Mouse (Mus musculus): ENCODE data around the gene Drc3. TPM values are rescaled to one million over a fixed set of nuclear protein-coding genes. Genes with fewer than 3 reads are reported as not detected.
A peak's percentile ranks its signal among the peaks of the same experiment; 100 is the strongest.

Drc3 gene
- polyA plus RNA-seq, 1 experiment from 2014 or later, result 2.1 TPM

DNA sequence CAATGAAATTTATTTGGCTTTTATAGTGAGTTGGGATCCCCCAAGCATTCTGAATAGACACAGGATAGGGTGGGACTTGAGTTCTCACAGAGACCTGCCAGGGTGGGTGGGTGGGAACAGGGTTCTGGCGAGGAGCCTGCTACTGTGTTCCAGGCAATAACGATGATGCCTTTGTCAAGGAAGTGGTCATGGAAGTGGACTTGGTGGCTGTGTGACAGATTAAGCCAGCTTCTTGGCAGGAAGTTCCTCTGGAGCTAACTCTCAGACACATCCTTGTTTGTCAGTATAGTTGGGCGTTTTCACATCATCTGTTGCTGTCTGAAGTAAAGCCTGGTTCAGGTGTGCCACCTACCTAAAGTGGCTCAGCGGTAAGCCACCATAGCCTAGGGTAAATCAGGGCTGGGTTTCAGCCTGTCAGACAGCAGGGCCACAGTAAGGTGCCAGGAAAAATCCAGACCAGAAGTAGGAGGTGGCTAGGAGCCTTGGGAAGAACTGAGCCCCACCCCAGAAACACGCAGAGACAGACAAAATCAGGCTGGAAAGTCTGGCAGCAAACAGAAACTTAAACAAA, 7.6 kb downstream of the Drc3 start:
- ATAC-seq (replicated peaks; ENCODE audit: low FRiP score, low read depth), result no peak
- no peak overlapping the region for H3K4me3 ChIP-seq (replicated peaks; ENCODE audit: low read depth, low read length)
- TF ChIP-seq CTCF (IDR thresholded peaks at IDR 0.05; ENCODE audit: low read depth), result no peak
- H3K27ac ChIP-seq, result 0 out of 2 replicates have a peak overlapping the region, but pooled peaks have one; percentile 37
- no peak for DNase-seq (ENCODE audit: low spot score)
- 70% methylated on average over 5 of the region's 5 CpGs for WGBS
- no peak overlapping the region for H3K4me2 ChIP-seq (ENCODE audit: low read length)
- no peaks in the 10 kb centered on the region for H3K27me3 ChIP-seq (ENCODE audit: insufficient read depth, low read length)
- no peaks in the 10 kb centered on the region for H3K9me3 ChIP-seq (replicated peaks; ENCODE audit: low read length)
- H3K36me3 ChIP-seq (ENCODE audit: insufficient read depth, low read length), result no peaks in the 10 kb centered on the region
- H3K9ac ChIP-seq (ENCODE audit: low read depth, low read length), result no peak overlapping the region
- H3K4me1 ChIP-seq (replicated peaks; ENCODE audit: insufficient read depth, low read length), result 0 out of 2 replicates have a peak, but pooled peaks cover 3% of the 10 kb centered on the region

DNA sequence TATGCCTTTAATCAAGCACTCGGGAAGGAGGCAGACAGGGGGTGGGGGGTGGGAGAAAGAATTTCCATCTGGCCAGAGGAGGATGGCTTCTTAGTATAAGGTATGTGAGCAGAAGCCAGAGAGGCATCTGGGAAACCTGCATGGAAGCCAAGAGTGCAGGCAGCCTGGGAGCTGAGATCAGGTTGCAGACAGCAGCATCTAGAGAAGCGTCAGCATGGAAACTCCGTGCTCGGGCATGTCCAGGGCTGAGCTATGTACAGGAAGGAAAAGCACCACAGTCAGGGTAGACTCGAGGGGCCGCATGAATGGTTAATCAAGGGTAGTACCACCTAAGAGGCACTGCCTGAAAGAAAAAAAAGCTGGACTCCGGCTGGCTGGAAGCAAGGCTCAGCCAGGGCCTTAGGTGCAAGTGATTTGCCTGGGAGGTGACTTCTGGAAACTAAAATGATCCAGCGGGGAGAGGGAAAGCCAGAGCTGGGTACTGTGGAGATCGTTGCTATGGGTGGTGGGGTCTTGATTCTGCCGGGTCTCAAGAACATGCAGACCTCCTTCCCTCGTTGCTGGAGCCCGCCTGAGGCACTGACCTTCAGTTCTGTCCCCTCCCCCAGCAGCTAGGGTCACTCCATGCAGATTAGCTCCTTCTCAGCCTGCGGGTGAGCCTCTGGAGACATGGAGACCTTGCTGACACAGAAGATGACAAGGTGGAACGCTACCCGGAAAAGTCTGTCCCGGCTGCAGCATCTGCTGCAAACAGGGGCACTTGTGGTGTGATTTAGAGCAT, 13.3 kb downstream of the Drc3 start:
- H3K36me3 ChIP-seq (ENCODE audit: insufficient read depth, low read length), result no peaks in the 10 kb centered on the region
- 17% methylated on average over 16 of the region's 16 CpGs for WGBS

DNA sequence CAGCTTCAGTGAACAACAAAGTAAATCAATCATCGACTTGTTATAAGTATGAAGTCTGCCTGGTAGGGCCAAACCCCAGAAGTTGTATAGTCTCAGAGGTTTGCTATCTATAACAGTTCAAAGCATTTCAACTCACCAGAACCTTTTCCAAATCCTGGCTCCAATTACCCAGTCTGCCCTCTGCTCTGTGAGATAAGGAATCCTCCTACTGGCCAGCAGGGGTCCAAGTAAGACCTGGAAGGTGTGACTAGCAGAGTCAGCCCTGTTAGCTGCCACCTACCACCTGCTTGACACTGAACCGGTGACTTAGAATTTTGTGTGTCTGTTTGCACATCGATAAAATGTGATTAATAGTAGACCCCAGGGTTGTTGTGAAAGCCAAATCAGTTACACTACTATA, 14.1 kb downstream of the Drc3 start:
- peaks cover 13% of the 10 kb centered on the region; the same call in 1 of the 2 replicates for H3K4me1 ChIP-seq (replicated peaks; ENCODE audit: insufficient read depth, low read length)
- no peaks in the 10 kb centered on the region for H3K36me3 ChIP-seq (ENCODE audit: insufficient read depth, low read length)
- no peaks in the 10 kb centered on the region for H3K27me3 ChIP-seq (ENCODE audit: insufficient read depth, low read length)
- ATAC-seq (replicated peaks; ENCODE audit: low FRiP score, low read depth) (no peak), DNase-seq (ENCODE audit: low spot score) (no peak)
- H3K9ac ChIP-seq (ENCODE audit: low read depth, low read length), result no peak overlapping the region
- H3K27ac ChIP-seq, result no peak overlapping the region
- no peaks in the 10 kb centered on the region for H3K9me3 ChIP-seq (replicated peaks; ENCODE audit: low read length)
- no peak overlapping the region for H3K4me3 ChIP-seq (replicated peaks; ENCODE audit: low read depth, low read length)
- 72% methylated on average over 3 of the region's 3 CpGs for WGBS
- no peak overlapping the region for H3K4me2 ChIP-seq (ENCODE audit: low read length)
- TF ChIP-seq CTCF (IDR thresholded peaks at IDR 0.05; ENCODE audit: low read depth), result peak; percentile 43; the same call in 1 of the 2 replicates

More for the DNA sequence above, 13.3 kb downstream of the Drc3 start:
- Histone ChIP-seq H3K4me2 (ENCODE audit: low read length) (no peak overlapping the region), H3K9me3 (replicated peaks; ENCODE audit: low read length) (no peaks in the 10 kb centered on the region), H3K27ac (no peak overlapping the region), H3K4me3 (replicated peaks; ENCODE audit: low read depth, low read length) (no peak overlapping the region), H3K27me3 (ENCODE audit: insufficient read depth, low read length) (no peaks in the 10 kb centered on the region), H3K4me1 (replicated peaks; ENCODE audit: insufficient read depth, low read length) (peaks cover 13% of the 10 kb centered on the region; the same call in 1 of the 2 replicates), H3K9ac (ENCODE audit: low read depth, low read length) (no peak overlapping the region)
- no peak; the same call in 1 of the 2 replicates for ATAC-seq (replicated peaks; ENCODE audit: low FRiP score, low read depth)
- TF ChIP-seq CTCF (IDR thresholded peaks at IDR 0.05; ENCODE audit: low read depth), result no peak
- DNase-seq (ENCODE audit: low spot score), result no peak

DNA sequence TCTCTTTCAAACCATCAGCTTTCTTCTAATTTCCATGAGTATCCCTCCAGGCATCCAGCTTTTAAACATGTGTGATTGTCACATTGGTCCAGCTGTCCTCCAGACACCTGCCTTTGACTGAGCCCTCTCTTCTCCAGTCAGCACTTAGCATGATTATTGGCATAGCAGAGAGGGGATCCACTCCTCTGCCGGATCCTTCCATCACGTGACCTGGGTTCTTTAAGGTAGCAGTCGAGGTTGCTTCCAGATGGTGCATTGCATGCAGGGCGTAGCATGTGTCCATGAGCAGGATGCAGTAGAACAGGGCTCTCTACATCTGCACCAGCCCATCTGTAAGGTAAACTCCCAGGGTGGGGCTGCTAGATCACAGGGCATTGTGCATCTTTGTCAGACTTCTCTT, 15.8 kb downstream of the Drc3 start:
- no peak for DNase-seq (ENCODE audit: low spot score)
- no peak for TF ChIP-seq CTCF (IDR thresholded peaks at IDR 0.05; ENCODE audit: low read depth)
- H3K36me3 ChIP-seq (ENCODE audit: insufficient read depth, low read length), result no peaks in the 10 kb centered on the region
- no peak overlapping the region for H3K27ac ChIP-seq
- H3K4me2 ChIP-seq (ENCODE audit: low read length), result no peak overlapping the region
- 85% methylated on average over 4 of the region's 4 CpGs for WGBS
- no peak overlapping the region for H3K9ac ChIP-seq (ENCODE audit: low read depth, low read length)
- no peaks in the 10 kb centered on the region for H3K27me3 ChIP-seq (ENCODE audit: insufficient read depth, low read length)
- no peaks in the 10 kb centered on the region for H3K9me3 ChIP-seq (replicated peaks; ENCODE audit: low read length)
- H3K4me3 ChIP-seq (replicated peaks; ENCODE audit: low read depth, low read length), result no peak overlapping the region
- peaks cover 10% of the 10 kb centered on the region; the same call in 1 of the 2 replicates for H3K4me1 ChIP-seq (replicated peaks; ENCODE audit: insufficient read depth, low read length)
- ATAC-seq (replicated peaks; ENCODE audit: low FRiP score, low read depth), result no peak

DNA sequence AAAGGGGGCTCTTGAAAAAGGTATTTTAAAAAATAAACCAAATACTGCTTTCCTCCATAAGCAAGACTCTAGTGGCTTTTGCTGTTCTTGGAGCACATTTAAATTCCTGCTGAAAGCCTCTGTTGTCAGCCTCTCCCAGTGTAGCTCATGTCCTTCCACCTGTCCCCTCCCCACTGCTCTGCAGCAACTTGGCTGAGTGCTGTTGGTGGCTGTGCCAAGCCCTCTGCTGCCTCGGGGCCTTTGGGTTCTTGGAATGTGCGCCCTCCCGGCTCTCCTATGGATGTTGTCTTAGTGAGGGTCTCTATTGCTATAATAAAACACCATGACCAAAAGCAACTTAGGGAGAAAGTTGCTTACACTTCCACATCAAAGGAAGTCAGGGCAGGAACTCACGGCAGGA, 16.3 kb downstream of the Drc3 start:
- no peaks in the 10 kb centered on the region for H3K36me3 ChIP-seq (ENCODE audit: insufficient read depth, low read length)
- TF ChIP-seq CTCF (IDR thresholded peaks at IDR 0.05; ENCODE audit: low read depth), result no peak

DNA sequence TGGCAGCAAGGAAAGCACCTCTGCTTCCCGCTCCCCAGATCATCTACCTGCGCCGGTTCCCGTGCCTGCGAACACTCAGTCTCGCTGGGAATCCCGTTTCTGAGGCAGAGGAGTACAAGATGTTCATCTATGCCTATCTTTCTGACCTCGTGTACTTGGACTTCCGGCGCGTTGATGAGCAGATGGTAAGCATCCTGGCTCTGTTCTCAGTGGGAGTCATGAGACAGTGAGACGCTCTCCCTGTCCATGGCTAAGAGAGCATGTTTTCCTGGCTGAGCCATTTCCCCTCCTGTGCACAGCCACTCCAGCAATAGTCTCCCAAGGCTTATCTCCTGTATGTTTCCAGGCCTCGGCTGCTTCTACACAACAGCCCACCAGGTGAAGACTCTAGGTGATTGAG, 17.3 kb downstream of the Drc3 start:
- ATAC-seq (replicated peaks; ENCODE audit: low FRiP score, low read depth) (no peak), DNase-seq (ENCODE audit: low spot score) (no peak)
- WGBS, result 84% methylated on average over 13 of the region's 13 CpGs
- Histone ChIP-seq H3K9me3 (replicated peaks; ENCODE audit: low read length) (no peaks in the 10 kb centered on the region), H3K4me2 (ENCODE audit: low read length) (no peak overlapping the region), H3K9ac (ENCODE audit: low read depth, low read length) (no peak overlapping the region), H3K4me3 (replicated peaks; ENCODE audit: low read depth, low read length) (no peak overlapping the region), H3K27ac (no peak overlapping the region), H3K36me3 (ENCODE audit: insufficient read depth, low read length) (no peaks in the 10 kb centered on the region), H3K27me3 (ENCODE audit: insufficient read depth, low read length) (no peaks in the 10 kb centered on the region), H3K4me1 (replicated peaks; ENCODE audit: insufficient read depth, low read length) (peaks cover 10% of the 10 kb centered on the region; the same call in 1 of the 2 replicates)
- no peak for TF ChIP-seq CTCF (IDR thresholded peaks at IDR 0.05; ENCODE audit: low read depth)

More for the DNA sequence above, 16.3 kb downstream of the Drc3 start:
- Histone ChIP-seq H3K4me2 (ENCODE audit: low read length) (no peak overlapping the region), H3K27me3 (ENCODE audit: insufficient read depth, low read length) (no peaks in the 10 kb centered on the region), H3K4me3 (replicated peaks; ENCODE audit: low read depth, low read length) (no peak overlapping the region), H3K4me1 (replicated peaks; ENCODE audit: insufficient read depth, low read length) (peaks cover 10% of the 10 kb centered on the region; the same call in 1 of the 2 replicates), H3K27ac (no peak overlapping the region), H3K9ac (ENCODE audit: low read depth, low read length) (no peak overlapping the region), H3K9me3 (replicated peaks; ENCODE audit: low read length) (no peaks in the 10 kb centered on the region)
- no peak for ATAC-seq (replicated peaks; ENCODE audit: low FRiP score, low read depth)
- DNase-seq (ENCODE audit: low spot score), result no peak
- WGBS, result 37% methylated on average over 4 of the region's 4 CpGs
